Mouse (Mus musculus) ES-E14 (cell line): Measurements from ENCODE around the gene Timm17a.

Experiments
- CHD2 ChIP-seq: IDR thresholded peaks from 2 replicates; pipeline ENCODE4 v1.6.1; 2014; ENCODE audit warnings: mild to moderate bottlenecking, low read depth, low read length, inconsistent platforms
- HCFC1 ChIP-seq: IDR thresholded peaks from 2 replicates; pipeline ENCODE4 v1.6.1; 2012; ENCODE audit warnings: low read length, inconsistent platforms, borderline replicate concordance; ENCODE audit not compliant: insufficient read depth
- MAFK ChIP-seq: IDR thresholded peaks from 2 replicates; pipeline ENCODE4 v1.6.1; 2014; ENCODE audit warnings: mild to moderate bottlenecking, low read depth, low read length, inconsistent platforms; ENCODE audit not compliant: insufficient read depth
- ZC3H11A ChIP-seq: IDR thresholded peaks from 2 replicates; pipeline ENCODE4 v1.6.1; 2012; ENCODE audit warnings: low read depth, mild to moderate bottlenecking, inconsistent platforms, low read length, borderline replicate concordance

GRCm38 (mm10) chr1:135258380-135259127 is 55.0 kb downstream of the Timm17a start, which contains the start of gene Elf3:
- no peak for TF ChIP-seq CHD2
- no peak for TF ChIP-seq ZC3H11A
- TF ChIP-seq HCFC1: no peak
- no peak for TF ChIP-seq MAFK
